Mouse (Mus musculus) heart, embryonic 15.5 days (tissue): ENCODE results near the gene Tipin. TPM values are rescaled to one million over a fixed set of nuclear protein-coding genes. Genes with fewer than 3 reads are reported as not detected.
"Not testable (repeated sequence)": the region's sequence is repeated elsewhere in the genome, so short reads cannot be mapped to it uniquely, and the experiment has no call there.

ENCODE experiments used
- ATAC-seq: fragments of 200-750 bp; cut with Nextera tagmentation; replicated peaks from 2 replicates; pipeline ENCODE4 v1.8.0; 2017; ENCODE audit warnings: low read depth, moderate TSS enrichment; ENCODE audit not compliant: insufficient number of reproducible peaks, insufficient read depth, low FRiP score
- H3K27ac ChIP-seq: fragments of 300-500 bp; sonication (generic); 2 replicates; pipeline ENCODE4 v1.5.1; 2015; ENCODE audit warnings: mild to moderate bottlenecking, inconsistent platforms
- H3K27me3 ChIP-seq: fragments of 300-500 bp; sonication (generic); 2 replicates; pipeline ENCODE4 v1.6.1; 2015; ENCODE audit warnings: inconsistent platforms
- H3K36me3 ChIP-seq: fragments of 300-500 bp; sonication (generic); 2 replicates; pipeline ENCODE4 v1.6.1; 2015; ENCODE audit warnings: mild to moderate bottlenecking, inconsistent platforms
- H3K4me1 ChIP-seq: fragments of 300-500 bp; sonication (generic); replicated peaks from 2 replicates; pipeline ENCODE4 v1.6.1; 2015; ENCODE audit warnings: inconsistent platforms
- H3K4me2 ChIP-seq: fragments of 300-500 bp; sonication (generic); 2 replicates; pipeline ENCODE4 v1.6.1; 2015; ENCODE audit warnings: inconsistent platforms, mild to moderate bottlenecking, moderate library complexity
- H3K4me3 ChIP-seq: fragments of 300-500 bp; sonication (generic); 2 replicates; pipeline ENCODE4 v1.5.1; 2015; ENCODE audit warnings: mild to moderate bottlenecking, inconsistent platforms
- H3K9ac ChIP-seq: fragments of 300-500 bp; sonication (generic); 2 replicates; pipeline ENCODE4 v1.6.1; 2015; ENCODE audit warnings: mild to moderate bottlenecking, inconsistent platforms
- H3K9me3 ChIP-seq: fragments of 300-500 bp; sonication (generic); replicated peaks from 2 replicates; pipeline ENCODE4 v1.6.1; 2016; ENCODE audit warnings: inconsistent platforms
- WGBS: fragments of 180-500 bp; shearing (Covaris S2); methylation state at CpG from one replicate; pipeline ENCODE4 v1.1.7; 2015; ENCODE audit warnings: mixed read lengths; 5-methylcytosine and 5-hydroxymethylcytosine counted together
- polyA plus RNA-seq: library from polyadenylated mRNA; unstranded; fragments of >200 nt; fragmentation: Nextera tagmentation; extraction: Ambion mirVana; gene quantifications from 2 replicates; pipeline ENCODE4 v1.2.1, GENCODE M21; 2015

Tipin gene
- polyA plus RNA-seq, 1 experiment from 2014 or later, result 98.0 TPM

DNA sequence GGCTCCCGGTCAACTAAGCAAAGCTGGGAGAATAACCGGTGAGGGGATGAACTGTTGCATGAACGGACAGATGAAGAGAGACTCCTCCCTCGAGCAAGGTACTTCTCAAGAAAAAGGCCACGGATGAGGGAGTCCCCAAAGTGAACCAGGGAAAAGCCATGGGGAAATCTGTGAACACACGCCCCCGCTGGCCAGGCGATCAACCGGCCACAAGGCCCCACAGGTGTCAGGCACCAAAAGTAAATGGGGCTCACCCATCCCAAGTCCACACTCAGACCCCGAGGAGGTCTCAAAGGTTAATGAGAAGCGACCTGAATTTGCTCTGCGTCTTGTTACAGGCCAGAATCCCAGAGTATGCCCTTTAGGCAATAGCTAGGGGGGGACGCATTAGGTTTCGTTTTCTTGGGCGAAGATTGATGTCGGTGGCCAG, 28.8 kb upstream of the Tipin start:
- ATAC-seq, result no peak
- WGBS, result under 1% methylated on average over 16 of the region's 16 CpGs

DNA sequence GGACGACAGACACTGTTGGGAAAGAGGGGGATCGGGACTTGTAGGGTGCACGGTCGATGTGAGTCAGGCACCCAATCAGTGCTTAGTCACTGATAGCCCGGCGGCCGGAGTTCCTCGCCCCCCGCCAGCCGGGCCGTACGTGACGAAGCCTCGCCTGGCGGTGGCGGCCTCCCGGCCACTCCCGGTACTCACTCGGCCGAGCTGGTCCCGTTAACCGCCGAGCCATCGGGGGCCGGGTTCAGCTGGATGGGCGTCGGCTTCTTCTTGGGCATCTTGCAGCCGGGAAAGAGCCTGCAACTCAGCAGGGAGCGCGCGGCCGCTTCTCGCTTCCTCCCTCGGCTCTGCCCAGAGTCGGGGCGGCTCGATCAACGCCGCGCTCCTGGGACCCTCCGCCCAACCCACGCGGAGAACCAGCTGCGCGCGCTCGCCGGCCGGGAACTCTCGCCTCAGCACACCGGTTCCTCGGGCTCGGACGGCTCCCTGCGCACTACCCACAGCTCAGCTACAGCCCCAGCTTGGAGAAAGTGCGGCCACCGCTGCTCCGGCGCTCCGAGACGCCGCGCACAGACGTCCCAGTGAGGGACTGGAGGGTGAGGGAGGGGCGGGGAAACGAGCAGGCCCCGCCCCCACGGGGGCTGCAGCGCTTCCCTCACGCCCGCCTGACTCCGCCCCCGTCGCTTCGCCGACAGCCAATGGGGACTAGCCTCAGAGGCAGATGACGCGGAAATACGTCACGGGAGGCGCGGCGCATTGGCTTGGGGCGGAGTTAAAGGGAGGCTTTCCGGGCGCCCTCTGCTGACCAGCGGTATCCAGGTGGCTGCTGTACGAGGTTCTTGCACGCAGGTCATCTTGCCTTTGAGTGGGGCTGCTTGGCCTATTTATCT, 28.1 kb upstream of the Tipin start, which contains the start of gene Map2k1:
TSS of gene Map2k1 (minus strand) at position 611 of the 884 bp plus-strand sequence.
- Histone ChIP-seq H3K4me2 (peak within 1 kb of the TSS; percentile 68), H3K4me3 (peak within 1 kb of the TSS; percentile 91), H3K27me3 (no peaks in the 10 kb centered on the region), H3K9me3 (no peaks in the 10 kb centered on the region), H3K4me1 (peaks cover 19% of the 10 kb centered on the region), H3K36me3 (no peaks in the 10 kb centered on the region), H3K27ac (peak within 1 kb of the TSS; percentile 93), H3K9ac (peak within 1 kb of the TSS; percentile 93)
- ATAC-seq, result peak; percentile 97
- under 1% methylated on average over 88 of the region's 89 CpGs for WGBS

More for the DNA sequence above, 28.8 kb upstream of the Tipin start:
- H3K27me3 ChIP-seq, result no peaks in the 10 kb centered on the region
- peak overlapping the region; percentile 91 for H3K4me3 ChIP-seq
- H3K9me3 ChIP-seq, result no peaks in the 10 kb centered on the region
- peaks cover 19% of the 10 kb centered on the region for H3K4me1 ChIP-seq
- H3K36me3 ChIP-seq, result no peaks in the 10 kb centered on the region
- H3K9ac ChIP-seq, result peak overlapping the region; percentile 93
- peak overlapping the region; percentile 93 for H3K27ac ChIP-seq
- peak overlapping the region; percentile 68 for H3K4me2 ChIP-seq

DNA sequence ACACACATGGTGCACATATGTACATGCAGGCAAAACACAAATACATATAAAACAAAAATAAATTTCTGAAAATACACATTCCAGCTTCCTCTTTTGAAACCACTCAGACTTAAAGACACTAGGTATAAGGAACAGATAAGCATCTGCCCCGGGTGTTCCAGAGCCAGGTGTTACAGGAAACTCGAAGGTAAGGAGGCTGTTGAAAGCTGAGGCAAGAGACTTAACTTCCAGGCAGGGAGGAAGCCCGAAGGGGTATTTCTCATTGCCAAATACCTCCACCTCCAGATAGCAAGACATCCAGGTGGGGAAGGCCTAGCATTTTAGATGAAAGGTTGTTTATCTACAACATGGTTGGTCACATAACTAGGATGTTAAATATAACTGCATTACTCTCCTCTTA, 26.0 kb upstream of the Tipin start:
- ATAC-seq, result no peak
- Histone ChIP-seq H3K4me2 (no peak overlapping the region), H3K4me1 (peaks cover 19% of the 10 kb centered on the region), H3K9ac (no peak overlapping the region), H3K4me3 (no peak overlapping the region), H3K27me3 (no peaks in the 10 kb centered on the region), H3K36me3 (no peaks in the 10 kb centered on the region), H3K9me3 (no peaks in the 10 kb centered on the region), H3K27ac (no peak overlapping the region)
- 67% methylated on average over 3 of the region's 3 CpGs for WGBS

DNA sequence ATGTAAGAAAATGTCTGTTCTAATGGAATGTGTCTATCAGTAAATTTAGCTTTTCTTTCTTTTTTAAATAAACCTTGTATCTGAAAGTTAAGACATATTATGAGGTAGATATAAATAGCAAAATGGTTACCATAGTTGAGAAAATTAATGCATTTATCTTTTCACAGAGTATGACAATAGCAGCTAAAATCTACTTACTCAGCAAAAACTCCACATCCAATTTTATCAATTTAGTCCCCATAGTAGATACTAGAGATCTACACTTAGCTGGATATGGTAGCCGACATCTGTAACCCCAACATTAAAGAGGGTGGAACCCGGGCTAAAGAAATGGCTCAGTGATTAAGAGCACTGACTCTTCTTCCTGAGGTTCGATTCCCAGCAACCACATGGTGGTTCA, 25.2 kb upstream of the Tipin start:
- Histone ChIP-seq H3K4me1 (peaks cover 11% of the 10 kb centered on the region), H3K4me2 (no peak overlapping the region), H3K27me3 (no peaks in the 10 kb centered on the region), H3K9me3 (no peaks in the 10 kb centered on the region), H3K27ac (no peak overlapping the region), H3K36me3 (no peaks in the 10 kb centered on the region), H3K9ac (no peak overlapping the region), H3K4me3 (no peak overlapping the region)
- no peak for ATAC-seq
- WGBS, result 83% methylated on average over 3 of the region's 3 CpGs

DNA sequence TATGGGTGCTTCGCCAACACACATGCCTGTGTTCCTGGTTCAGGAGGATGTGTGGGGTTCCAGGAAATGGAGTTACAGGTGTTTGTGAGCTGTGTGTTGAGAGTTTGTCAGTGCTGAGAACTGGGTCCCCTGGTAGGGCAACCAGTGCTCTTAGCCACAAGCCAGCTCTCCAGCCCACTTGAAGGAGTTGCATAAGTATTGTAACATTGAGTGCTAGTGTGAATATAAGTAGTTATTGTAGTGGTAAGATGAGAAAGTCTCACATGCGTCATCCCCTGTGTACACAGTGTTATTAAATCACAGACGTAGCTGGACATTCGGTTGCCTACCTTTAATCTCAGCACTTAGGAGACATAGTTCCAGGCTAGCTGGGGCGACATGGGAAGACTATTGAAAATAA, 21.5 kb upstream of the Tipin start:
- WGBS, result 86% methylated on average over 5 of the region's 5 CpGs
- Histone ChIP-seq H3K9me3 (no peaks in the 10 kb centered on the region), H3K9ac (no peak overlapping the region), H3K27me3 (no peaks in the 10 kb centered on the region), H3K4me3 (no peak overlapping the region), H3K4me2 (no peak overlapping the region), H3K27ac (no peak overlapping the region), H3K4me1 (no peaks in the 10 kb centered on the region), H3K36me3 (no peaks in the 10 kb centered on the region)
- ATAC-seq, result no peak

DNA sequence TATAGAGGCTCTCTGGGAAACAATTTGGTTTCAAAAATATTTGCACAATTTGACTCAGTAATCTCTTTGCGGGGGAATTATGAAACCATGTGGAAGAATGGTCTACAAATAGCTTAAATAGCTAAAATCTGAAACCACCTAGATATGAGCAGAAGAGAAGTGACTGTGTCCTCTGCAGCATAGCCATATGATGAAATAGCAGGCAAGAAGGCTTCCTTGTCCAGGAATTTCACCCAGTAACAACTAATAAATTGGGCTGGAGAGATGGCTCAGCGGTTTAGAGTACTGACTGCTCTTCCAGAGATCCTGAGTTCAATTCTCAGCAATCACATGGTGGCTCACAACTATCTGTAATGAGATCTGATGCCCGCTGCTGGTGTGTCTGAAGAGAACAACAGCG, 20.4 kb upstream of the Tipin start:
- WGBS, result 83% methylated on average over 4 of the region's 4 CpGs
- H3K4me3 ChIP-seq, result no peak overlapping the region

DNA sequence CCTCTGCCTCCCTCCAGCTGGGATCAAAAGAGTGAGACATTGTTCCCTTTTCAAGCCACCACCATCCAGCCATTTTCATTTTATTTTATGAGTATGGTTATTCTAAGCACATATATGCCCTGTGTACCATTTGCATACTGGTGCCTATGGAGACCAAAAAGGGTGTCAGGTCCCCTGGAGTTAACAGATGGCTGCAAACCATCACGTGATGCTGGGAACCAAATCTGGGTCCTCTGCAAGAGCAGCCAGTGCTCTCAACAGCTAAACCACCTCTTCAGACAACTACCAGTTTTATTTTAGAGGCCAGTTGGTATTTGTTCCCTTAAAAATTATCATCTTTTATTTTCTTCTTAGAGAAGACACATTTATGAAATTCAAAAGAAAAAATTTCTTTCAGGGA, 16.6 kb upstream of the Tipin start:
- no peaks in the 10 kb centered on the region for H3K36me3 ChIP-seq
- no peak for ATAC-seq
- WGBS, result 35% methylated on average over 1 of the region's 1 CpGs

More for the DNA sequence above, 20.4 kb upstream of the Tipin start:
- no peak overlapping the region for H3K9ac ChIP-seq
- no peaks in the 10 kb centered on the region for H3K36me3 ChIP-seq
- H3K27ac ChIP-seq, result no peak overlapping the region
- no peaks in the 10 kb centered on the region for H3K4me1 ChIP-seq
- no peaks in the 10 kb centered on the region for H3K27me3 ChIP-seq
- no peaks in the 10 kb centered on the region for H3K9me3 ChIP-seq
- H3K4me2 ChIP-seq, result no peak overlapping the region
- ATAC-seq, result no peak

DNA sequence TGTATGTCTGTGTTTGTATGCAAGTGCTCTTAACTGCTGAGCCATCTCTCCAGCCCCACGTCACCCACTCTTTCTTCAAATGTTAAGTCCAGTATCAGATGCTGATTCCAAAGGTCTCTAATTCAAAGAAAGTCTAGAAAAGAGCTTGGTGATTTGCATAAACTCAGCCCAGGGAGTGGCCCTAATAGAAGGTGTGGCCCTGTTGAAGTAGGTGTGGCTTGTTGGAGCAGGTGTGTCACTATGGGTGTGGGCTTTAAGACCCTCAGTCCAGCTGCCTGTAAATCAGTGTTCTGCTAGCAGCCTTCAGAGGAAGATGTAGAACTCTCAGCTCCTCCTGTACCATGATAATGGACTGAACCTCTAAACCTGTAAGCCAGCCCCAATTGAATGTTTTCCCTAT, 14.2 kb upstream of the Tipin start:
- no peak overlapping the region for H3K27ac ChIP-seq
- no peaks in the 10 kb centered on the region for H3K36me3 ChIP-seq
- no peaks in the 10 kb centered on the region for H3K27me3 ChIP-seq
- H3K9me3 ChIP-seq, result no peaks in the 10 kb centered on the region
- H3K4me3 ChIP-seq, result no peak overlapping the region
- H3K9ac ChIP-seq, result no peak overlapping the region
- H3K4me2 ChIP-seq, result no peak overlapping the region
- no peak for ATAC-seq
- 85% methylated on average over 1 of the region's 1 CpGs for WGBS
- no peaks in the 10 kb centered on the region for H3K4me1 ChIP-seq

More for the DNA sequence above, 16.6 kb upstream of the Tipin start:
- no peak overlapping the region for H3K27ac ChIP-seq
- no peaks in the 10 kb centered on the region for H3K4me1 ChIP-seq
- no peaks in the 10 kb centered on the region for H3K27me3 ChIP-seq
- no peak overlapping the region for H3K4me2 ChIP-seq
- no peaks in the 10 kb centered on the region for H3K9me3 ChIP-seq
- H3K9ac ChIP-seq, result no peak overlapping the region
- H3K4me3 ChIP-seq, result no peak overlapping the region

DNA sequence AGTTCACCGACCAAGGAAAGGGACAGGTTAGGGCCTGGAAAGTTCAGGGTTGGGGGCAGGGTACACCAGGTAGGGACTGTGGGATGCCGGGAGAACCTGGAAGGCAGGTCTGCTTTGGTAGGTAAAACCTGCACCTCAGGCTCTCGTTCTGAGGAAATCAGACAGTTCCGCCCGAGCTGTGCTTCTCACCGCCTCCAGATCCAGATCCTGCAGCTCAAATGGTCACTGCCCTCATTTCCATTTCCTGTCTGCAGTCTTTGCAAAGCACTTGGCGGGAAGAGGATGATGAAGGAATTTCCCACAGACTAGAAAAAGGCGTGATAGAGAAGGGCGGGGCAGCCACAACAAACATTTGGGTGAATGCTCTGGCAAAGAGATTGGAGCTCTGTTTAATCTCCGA, 13.2 kb upstream of the Tipin start:
- H3K4me3 ChIP-seq, result no peak overlapping the region
- H3K27ac ChIP-seq, result no peak overlapping the region
- no peak overlapping the region for H3K4me2 ChIP-seq
- H3K9me3 ChIP-seq, result no peaks in the 10 kb centered on the region
- no peaks in the 10 kb centered on the region for H3K36me3 ChIP-seq
- no peaks in the 10 kb centered on the region for H3K4me1 ChIP-seq
- ATAC-seq, result no peak
- H3K9ac ChIP-seq, result no peak overlapping the region
- no peaks in the 10 kb centered on the region for H3K27me3 ChIP-seq
- WGBS, result 80% methylated on average over 10 of the region's 10 CpGs

DNA sequence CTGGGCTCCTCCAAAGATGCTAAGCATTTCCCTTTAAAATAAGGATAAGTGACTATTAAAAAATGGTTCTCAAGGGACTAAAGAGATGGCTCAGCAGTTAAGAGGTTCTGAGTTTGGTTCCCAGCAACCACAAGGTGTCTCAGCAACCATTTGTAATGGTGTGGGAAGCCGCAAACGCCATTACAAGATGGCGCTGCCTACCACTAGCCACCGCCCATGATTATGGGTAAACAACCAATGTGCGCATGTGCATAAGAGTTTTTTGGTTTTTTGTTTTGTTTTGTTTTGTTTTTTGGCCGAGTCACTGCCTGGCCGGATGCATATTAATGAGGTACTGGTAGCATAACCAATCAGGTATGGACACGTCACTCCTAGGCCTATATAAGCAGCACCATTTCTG, 12.5 kb upstream of the Tipin start:
- H3K9ac ChIP-seq, ATAC-seq, H3K9me3 ChIP-seq, H3K4me1 ChIP-seq, H3K27ac ChIP-seq, H3K36me3 ChIP-seq, H3K4me3 ChIP-seq, H3K4me2 ChIP-seq, H3K27me3 ChIP-seq: not testable (repeated sequence)
- 91% methylated on average over 8 of the region's 8 CpGs for WGBS

DNA sequence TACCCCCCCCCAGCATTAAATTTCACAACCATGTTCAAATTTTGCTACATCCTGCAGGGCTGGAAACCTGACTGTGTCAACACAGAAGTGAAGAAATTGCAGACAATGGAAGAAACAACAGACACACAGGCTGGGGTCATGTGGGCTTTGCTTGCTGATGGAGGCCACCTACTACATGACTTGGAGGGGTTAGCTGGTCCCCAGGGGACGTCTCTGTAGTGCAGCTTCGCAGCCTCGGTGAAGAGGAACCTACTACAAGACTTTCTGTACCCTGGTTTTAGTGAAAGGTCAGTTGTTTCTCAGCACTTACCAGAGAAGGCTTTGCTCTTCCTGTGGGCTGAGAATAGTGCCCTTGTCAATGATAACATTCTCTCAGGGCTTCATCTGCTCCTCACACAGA, 10.1 kb upstream of the Tipin start:
- no peak overlapping the region for H3K4me2 ChIP-seq
- H3K4me3 ChIP-seq, result no peak overlapping the region
- H3K27ac ChIP-seq, result no peak overlapping the region
- H3K4me1 ChIP-seq, result no peaks in the 10 kb centered on the region
- H3K9ac ChIP-seq, result no peak overlapping the region
- no peaks in the 10 kb centered on the region for H3K27me3 ChIP-seq
- H3K9me3 ChIP-seq, result no peaks in the 10 kb centered on the region
- no peaks in the 10 kb centered on the region for H3K36me3 ChIP-seq
- no peak for ATAC-seq
- WGBS, result 55% methylated on average over 3 of the region's 3 CpGs

DNA sequence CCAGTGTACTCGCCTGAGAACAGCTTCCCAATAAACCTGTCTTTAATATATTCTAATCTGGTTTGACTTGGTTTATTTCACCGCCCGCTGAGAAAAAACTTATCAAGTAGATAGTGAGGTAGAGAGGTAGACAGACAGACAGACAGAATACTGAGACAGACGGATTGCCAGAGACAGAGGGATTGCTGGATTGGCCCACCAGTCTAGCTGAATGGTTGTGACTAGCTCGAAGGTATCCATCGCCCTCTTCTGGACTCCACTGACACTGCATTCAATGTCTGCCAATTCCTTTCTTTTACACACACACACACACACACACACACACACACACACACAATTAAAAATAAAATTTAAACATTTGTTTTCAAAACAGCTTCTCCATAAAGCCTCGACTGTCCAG, 8.8 kb upstream of the Tipin start:
- H3K9me3 ChIP-seq, result no peaks in the 10 kb centered on the region
- no peaks in the 10 kb centered on the region for H3K4me1 ChIP-seq
- ATAC-seq, result no peak
- H3K27me3 ChIP-seq, result no peaks in the 10 kb centered on the region
- no peak overlapping the region for H3K9ac ChIP-seq
- H3K4me3 ChIP-seq, result no peak overlapping the region
- H3K27ac ChIP-seq, result no peak overlapping the region
- 38% methylated on average over 7 of the region's 7 CpGs for WGBS
- no peak overlapping the region for H3K4me2 ChIP-seq
- H3K36me3 ChIP-seq, result no peaks in the 10 kb centered on the region
